Mouse (Mus musculus): ENCODE measurements around the gene Tdrd9.

The Tdrd9 gene

DNA sequence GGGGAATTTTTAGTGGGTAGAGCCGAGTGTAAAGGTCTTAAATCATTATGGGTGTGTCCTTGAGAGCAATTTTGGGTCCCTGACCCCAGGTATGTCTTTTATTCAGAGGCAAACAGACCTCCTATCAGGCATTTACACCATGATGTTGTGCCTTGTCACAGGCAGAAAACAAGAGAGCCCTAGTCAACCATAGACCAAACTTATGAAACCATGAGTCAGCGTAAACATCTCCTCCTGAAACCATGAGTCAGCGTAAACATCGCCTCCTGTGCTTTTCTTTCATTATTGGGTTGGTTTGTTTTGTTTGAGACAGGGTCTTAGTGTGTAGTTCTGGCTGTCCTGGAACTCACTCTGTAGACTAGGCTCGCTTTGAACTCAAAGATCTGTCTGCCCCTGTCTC is 131.8 kb downstream of the Tdrd9 start:
- no peak for DNase-seq (ENCODE audit: low read depth, low spot score)

DNA sequence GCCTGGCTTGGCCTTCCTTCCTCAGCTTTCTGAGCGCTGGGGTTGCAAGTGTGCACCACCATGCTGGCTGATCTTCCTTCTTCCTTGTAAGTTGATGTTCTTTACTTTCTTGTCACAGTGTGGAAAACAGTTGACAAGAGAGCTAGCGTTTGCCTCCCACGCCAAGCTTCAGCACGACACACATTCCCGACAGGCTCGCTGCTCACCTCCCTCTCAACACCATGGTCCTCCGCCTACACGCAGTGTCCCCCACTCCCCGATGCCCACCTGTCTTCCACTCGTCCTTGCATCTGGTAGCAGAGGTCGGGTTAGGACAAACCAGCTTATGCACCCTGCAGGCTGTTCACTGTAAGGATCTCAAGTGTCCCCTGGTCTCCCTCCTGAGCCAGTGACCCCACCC is 133.5 kb downstream of the Tdrd9 start:
- peak; percentile 56 for DNase-seq (ENCODE audit: low read depth, low spot score)

DNA sequence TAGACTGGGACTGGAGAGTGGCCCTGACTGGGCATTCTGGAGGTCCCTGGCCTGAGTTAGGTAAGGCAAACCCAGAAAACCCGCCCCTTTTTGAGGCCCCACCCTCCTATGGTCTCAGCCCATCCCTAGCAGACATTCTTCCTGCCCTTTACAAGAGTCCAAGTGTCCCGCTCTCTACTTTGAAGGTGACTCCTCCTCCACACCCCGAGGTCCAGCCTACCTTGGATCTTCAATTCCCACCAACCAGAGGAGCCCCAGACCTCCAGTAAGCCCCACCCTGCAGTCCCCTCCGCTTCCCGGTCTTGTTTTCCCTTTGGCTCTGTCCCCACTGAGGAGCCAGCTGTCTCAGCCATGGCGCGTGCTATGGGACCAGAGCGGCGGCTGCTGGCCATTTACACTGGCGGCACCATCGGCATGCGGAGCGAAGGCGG is 135.2 kb downstream of the Tdrd9 start, which contains the start of gene Aspg:
TSS of gene Aspg (plus strand) at position 139 of the 431 bp plus-strand sequence.
- no peak for DNase-seq (ENCODE audit: low read depth, low spot score)

DNA sequence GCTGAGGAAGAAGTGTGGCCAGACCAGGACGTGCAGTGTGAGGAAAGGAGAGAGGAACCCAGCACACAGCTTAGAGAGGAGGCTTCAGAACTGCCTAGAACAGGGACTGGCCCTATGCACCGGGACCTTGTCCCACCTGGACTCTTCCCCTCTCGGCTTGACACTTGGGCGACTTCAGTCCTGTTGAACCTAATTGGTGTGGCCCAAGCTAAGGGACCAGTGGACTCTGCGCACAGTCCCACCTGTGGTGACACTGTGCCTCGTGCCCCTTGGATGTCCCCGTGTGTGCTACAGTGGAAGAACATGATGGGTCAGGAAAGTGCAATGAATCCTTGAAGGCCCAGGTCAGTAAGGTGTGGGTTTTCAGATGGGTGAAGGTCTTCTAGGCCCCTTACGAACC is 136.3 kb downstream of the Tdrd9 start:
- no peak for DNase-seq (ENCODE audit: low read depth, low spot score)

DNA sequence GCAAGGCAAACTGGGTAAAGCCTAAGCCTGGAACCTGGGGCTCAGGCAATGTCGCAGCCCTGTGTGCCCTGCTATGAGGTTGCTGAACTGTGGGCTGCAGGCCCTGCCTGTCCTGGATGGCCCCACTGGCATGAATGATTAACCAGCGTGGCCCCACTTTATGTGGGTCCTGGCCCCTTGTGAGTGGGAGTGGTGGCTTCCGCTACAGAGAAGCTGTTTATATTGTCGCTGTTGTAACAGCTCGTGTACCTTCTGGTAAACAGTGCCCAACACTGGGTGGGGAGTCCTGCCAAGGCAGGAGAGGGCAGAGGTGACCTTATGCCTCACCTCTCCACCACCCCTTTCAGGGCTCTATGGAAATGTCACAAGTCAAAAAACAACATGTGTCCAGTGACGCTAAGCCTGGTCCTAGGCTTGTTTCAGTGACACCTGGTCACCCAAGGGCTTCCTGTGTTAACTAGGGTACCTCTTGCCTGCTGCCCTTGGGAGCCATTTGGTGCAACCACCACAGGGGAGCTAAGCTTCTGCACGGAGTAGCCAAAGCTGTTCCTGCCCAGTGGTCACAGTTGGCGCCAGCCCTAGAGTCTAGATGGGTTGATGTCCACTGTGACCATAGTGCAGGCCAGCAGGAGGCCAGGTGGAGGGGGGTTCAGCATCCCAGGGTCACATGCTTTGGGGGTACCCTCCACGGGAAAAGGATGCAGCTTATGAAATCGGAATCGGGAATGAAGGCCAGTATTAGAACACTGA is 137.5 kb downstream of the Tdrd9 start:
- DNase-seq (ENCODE audit: low read depth, low spot score): no peak

DNA sequence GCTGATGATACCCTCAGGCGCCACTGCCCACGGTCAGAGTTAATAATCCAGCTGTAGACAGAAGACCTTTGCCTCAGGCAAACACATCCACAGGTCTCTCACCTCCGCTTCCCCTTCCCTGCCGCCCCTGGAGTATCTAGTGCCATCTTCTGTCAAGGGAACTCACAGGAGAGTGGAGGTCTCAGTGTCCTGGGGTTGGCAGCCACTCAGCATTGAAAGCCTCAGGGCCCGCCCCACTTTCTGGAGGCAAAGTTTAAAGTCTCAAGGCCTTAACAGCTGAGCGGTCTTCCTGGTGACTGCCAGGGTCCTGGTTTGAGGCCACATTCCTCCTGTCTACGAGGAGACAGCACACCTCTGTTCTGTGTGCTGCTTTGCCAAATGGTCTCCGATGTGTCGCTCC is 138.3 kb downstream of the Tdrd9 start:
- no peak for DNase-seq (ENCODE audit: low read depth, low spot score)

DNA sequence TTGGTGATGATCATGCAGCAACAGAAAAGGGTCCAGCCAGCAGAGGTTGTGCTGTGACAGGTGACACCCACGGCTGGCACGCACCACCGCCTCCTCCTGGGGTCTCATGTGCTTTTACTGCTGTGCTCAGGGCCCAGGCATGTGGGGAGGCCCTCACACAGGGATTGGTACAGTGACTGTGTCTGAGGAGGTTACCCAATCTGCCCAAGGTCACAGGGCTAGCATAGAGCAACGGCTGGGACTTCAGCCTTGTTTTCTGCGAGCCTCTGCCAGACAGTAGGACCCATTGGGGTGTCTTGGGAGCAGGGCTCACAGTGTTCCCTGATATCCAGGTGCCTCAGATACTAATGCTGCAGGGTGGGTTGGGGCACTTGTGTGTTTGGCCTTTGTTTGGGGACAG is 140.0 kb downstream of the Tdrd9 start:
- no peak for DNase-seq (ENCODE audit: low read depth, low spot score)

DNA sequence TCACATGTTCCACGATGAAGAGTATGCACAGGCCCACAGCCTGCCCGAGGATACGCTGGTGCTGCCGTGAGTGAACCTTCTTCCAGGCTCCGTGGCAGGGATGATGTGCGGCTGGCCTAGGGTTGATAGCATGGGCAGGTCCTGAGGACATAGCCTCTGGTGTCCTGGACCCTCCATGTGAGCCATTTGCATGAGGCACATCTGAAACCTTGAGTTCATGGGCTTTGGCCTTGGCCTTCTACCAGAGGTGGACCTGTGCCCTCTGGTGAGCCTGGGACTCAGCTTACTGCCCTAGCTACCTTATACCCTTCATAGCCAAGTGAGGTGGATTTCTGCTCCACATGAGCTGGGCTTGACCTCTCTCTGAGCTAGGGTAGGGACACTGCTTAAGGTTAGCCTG is 140.9 kb downstream of the Tdrd9 start:
- DNase-seq (ENCODE audit: low read depth, low spot score): no peak

DNA sequence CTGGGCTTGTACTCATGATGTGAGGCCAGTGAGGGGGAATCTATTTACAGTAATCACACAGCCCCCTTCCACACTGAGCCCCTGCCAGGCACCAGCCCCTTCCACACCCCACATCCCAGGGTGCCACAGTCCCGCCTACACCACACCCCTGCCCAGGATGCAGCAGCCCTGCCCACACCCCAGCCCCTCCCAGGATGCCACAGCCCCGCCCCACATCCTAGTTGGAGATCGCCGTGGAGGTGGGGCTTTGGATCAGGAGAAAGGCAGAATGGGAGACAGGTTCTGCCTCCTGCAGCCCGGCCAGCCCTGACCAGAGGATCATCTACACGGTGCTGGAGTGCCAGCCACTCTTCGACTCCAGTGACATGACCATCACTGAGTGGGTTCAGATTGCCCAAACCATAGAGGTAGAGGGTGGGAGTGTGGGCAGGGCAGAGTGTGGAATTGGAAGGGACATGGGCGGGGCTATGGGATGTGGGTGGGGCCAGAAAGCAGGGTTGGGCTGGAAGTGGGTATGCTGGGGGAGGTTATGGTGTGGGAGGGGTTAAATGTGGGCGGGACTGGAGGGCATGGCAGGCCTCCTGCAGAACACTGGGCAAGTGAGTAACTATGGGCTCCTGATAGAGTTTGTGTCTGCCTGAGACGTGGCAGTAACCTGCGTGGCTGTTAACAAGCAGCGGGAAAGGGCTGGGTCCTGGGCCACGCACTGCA is 141.5 kb downstream of the Tdrd9 start:
- no peak for DNase-seq (ENCODE audit: low read depth, low spot score)

DNA sequence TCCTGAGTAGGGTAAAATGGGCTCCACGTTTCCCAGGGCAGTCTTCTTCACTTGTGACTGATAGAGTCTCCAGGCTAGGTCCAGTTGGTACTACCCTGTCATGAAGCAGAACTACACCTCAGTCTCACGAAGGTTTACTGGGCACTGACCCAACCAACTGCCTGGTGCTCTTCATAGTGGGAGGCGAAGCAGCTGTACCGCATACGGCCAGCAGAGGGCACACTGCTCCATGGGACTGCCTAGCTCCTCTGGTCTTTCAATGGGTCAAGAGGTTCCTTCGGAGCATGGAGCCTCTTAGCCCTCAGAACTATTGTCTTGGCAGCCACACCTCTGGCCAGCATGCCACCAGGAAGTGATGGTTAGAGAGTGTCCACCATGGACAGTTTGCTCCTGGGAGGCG is 142.4 kb downstream of the Tdrd9 start:
- peak; percentile 82 for DNase-seq (ENCODE audit: low read depth, low spot score)

DNA sequence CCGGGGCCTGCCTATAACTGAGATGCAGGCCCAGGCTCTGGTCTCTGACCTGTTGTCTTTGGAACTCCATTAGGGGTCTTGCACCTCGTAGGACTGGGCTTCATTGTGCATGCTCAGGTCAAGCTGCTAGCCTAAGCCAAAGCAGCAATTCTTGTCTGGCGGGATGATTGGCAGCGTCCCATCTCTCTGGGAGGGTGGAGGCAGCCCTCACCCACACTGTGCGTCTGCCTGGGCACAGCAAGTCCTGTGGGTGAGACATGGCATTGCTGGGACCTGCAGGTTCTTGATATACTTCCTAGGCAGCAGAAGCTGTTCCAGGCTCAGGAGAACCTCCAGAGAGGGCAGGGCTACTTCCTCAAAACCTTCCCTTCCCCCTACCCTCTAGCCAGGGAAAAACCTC is 145.6 kb downstream of the Tdrd9 start:
- peak; percentile 41 for DNase-seq (ENCODE audit: low read depth, low spot score)

DNA sequence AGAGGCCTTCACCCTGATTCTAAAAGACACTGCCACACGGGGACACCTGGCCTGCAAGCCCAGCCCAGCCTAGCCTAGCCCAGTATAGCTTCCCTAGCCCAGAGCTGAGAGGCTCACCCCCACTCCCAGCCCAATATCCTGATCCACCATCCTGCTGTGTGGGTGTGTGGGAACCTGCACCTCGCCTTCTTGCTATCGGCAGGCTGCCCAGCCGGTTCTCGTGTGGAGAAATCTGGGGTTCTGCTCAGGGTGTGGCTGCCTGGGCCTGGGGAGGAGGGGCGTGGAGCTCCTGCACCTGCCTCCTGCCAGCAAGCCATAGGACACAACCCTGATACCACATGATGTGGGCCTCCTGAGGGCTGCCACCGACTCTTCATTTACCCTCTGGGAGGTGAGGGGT is 146.3 kb downstream of the Tdrd9 start:
- peak; percentile 84 for DNase-seq (ENCODE audit: low read depth, low spot score)
